Mouse (Mus musculus) limb, embryonic 14.5 days (tissue): ENCODE measurements around the gene Cdc26. TPM values are rescaled to one million over a fixed set of nuclear protein-coding genes. Genes with fewer than 3 reads are reported as not detected.

Experiments
- ATAC-seq: fragments of 200-750 bp; cut with Nextera tagmentation; 2 replicates; pipeline ENCODE4 v1.8.0; 2017; ENCODE audit warnings: low read depth, moderate number of reproducible peaks, moderate TSS enrichment; ENCODE audit not compliant: low FRiP score
- DNase-seq: peaks from one replicate; pipeline ENCODE4 v3.0.0-alpha.2; 2015; ENCODE audit warnings: low spot score
- H3K27ac ChIP-seq: fragments of 300-500 bp; sonication (generic); replicated peaks from 2 replicates; pipeline ENCODE4 v1.5.1; 2014; ENCODE audit warnings: low read depth, mild to moderate bottlenecking, low read length, moderate library complexity, mixed read lengths
- H3K27me3 ChIP-seq: fragments of 300-500 bp; sonication (generic); 2 replicates; pipeline ENCODE4 v1.6.1; 2014; ENCODE audit warnings: low read length, mixed read lengths; ENCODE audit not compliant: control insufficient read depth, insufficient read depth
- H3K36me3 ChIP-seq: fragments of 300-500 bp; sonication (generic); 2 replicates; pipeline ENCODE4 v1.6.1; 2014; ENCODE audit warnings: mild to moderate bottlenecking, low read length, moderate library complexity, mixed read lengths; ENCODE audit not compliant: control insufficient read depth, insufficient read depth
- H3K4me1 ChIP-seq: fragments of 300-500 bp; sonication (generic); 2 replicates; pipeline ENCODE4 v1.6.1; 2014; ENCODE audit warnings: antibody characterized with exemption, low read length, mixed read lengths; ENCODE audit not compliant: control insufficient read depth, insufficient read depth
- H3K4me2 ChIP-seq: fragments of 300-500 bp; sonication (generic); replicated peaks from 2 replicates; pipeline ENCODE4 v1.6.1; 2014; ENCODE audit warnings: low read depth, mild to moderate bottlenecking, low read length, moderate library complexity; ENCODE audit not compliant: severe bottlenecking
- H3K4me3 ChIP-seq: fragments of 300-500 bp; sonication (generic); replicated peaks from 2 replicates; pipeline ENCODE4 v1.5.1; 2014; ENCODE audit warnings: low read length
- H3K9ac ChIP-seq: fragments of 300-500 bp; sonication (generic); 2 replicates; pipeline ENCODE4 v1.6.1; 2014; ENCODE audit warnings: mild to moderate bottlenecking, low read depth, low read length, moderate library complexity; ENCODE audit not compliant: severe bottlenecking
- H3K9me3 ChIP-seq: fragments of 300-500 bp; sonication (generic); 2 replicates; pipeline ENCODE4 v1.6.1; 2016; ENCODE audit warnings: low read length; ENCODE audit not compliant: control insufficient read depth
- POLR2A ChIP-seq: fragments of 200-500 bp; IDR thresholded peaks from 2 replicates; pipeline ENCODE4 v1.8.0; 2012; ENCODE audit warnings: inconsistent platforms, mild to moderate bottlenecking, moderate library complexity, borderline replicate concordance; ENCODE audit not compliant: insufficient read depth, insufficient read length; ENCODE audit errors: extremely low read depth
- WGBS: fragments of 180-500 bp; shearing (Covaris S2); extraction: QIAGEN DNeasy Blood & Tissue Kit; methylation state at CpG from one replicate; pipeline ENCODE4 v1.1.7; 2014; 5-methylcytosine and 5-hydroxymethylcytosine counted together
- polyA plus RNA-seq, 2 experiments: library from polyadenylated mRNA; depleted of rRNA in 1 of 2; stranded (reverse) in 1 of 2; unstranded in 1 of 2; fragments of >200 nt; fragmentation: Nextera tagmentation in 1 of 2; extraction: Ambion mirVana in 1 of 2; gene quantifications; 2 replicates each; pipeline versions ENCODE4 v1.2.1 to v1.2.3; 2012 to 2014

Gene Cdc26
- polyA plus RNA-seq, 2 experiments, result 146 to 190 TPM

DNA sequence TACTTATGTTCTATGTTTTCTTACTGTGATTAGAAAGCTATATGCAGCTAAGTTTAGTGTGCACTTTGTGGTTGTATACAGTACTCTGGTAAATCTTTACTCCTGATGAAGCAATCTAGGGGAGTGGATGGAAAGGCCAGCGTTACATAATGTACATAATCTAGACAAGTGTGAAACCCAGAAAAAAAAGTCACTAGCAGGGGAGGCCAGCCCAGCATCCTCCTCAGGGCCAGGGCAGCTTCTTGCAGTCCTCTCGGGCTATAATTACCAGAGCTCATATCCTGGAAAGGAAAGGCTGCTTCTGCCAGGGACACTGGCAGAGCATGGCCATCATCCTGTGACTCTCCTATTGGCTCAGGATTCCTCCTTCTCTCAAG lies 60.1 kb downstream of the Cdc26 start:
- no peaks in the 10 kb centered on the region for H3K4me1 ChIP-seq
- ATAC-seq (no peak), DNase-seq (no peak)
- peaks cover 46% of the 10 kb centered on the region for H3K36me3 ChIP-seq
- no peak overlapping the region for H3K4me3 ChIP-seq
- 72% methylated on average over 2 of the region's 2 CpGs for WGBS
- H3K9me3 ChIP-seq, result no peaks in the 10 kb centered on the region
- no peak for TF ChIP-seq POLR2A
- no peak overlapping the region for H3K4me2 ChIP-seq
- no peak overlapping the region for H3K27ac ChIP-seq
- no peaks in the 10 kb centered on the region for H3K27me3 ChIP-seq
- no peak overlapping the region for H3K9ac ChIP-seq

DNA sequence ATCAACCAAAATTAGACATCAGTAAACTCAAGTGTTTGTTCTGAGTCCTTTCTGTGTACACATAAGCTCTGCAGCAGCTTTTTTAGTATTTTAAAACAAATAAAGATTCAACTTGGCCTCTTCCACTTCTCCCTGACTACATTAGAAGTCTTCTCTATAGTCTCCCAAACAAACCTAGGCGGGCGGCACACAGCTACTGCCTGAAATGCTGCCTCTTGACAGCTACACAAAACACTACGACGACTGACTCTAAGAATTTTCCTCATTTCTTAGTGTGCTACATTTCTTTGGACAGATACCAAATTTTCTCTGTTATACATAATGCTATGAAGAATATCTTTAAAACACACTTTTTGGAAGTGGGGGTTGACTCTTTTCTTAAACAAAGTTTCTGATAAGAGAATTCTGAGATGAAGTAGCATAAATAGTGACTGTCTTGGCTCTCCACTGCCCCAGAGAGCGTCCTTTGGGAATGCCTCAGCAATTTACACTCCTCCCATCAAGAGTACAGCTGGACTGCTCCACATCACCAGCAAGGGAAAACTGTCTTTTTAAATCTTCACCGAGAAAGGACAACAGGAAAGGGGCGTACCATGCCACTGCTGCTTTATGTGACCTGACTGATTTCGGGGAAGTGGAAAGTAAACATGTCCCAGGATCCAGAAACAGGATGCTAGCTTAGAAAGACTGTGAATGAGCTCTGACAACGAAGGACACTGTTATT lies 60.7 kb downstream of the Cdc26 start:
- no peak overlapping the region for H3K27ac ChIP-seq
- H3K4me3 ChIP-seq, result no peak overlapping the region
- no peak overlapping the region for H3K9ac ChIP-seq
- no peaks in the 10 kb centered on the region for H3K9me3 ChIP-seq
- H3K4me2 ChIP-seq, result no peak overlapping the region
- H3K4me1 ChIP-seq, result no peaks in the 10 kb centered on the region
- TF ChIP-seq POLR2A, result no peak
- WGBS, result 83% methylated on average over 9 of the region's 9 CpGs
- H3K36me3 ChIP-seq, result peaks cover 46% of the 10 kb centered on the region
- H3K27me3 ChIP-seq, result no peaks in the 10 kb centered on the region
- DNase-seq (no peak), ATAC-seq (no peak)

DNA sequence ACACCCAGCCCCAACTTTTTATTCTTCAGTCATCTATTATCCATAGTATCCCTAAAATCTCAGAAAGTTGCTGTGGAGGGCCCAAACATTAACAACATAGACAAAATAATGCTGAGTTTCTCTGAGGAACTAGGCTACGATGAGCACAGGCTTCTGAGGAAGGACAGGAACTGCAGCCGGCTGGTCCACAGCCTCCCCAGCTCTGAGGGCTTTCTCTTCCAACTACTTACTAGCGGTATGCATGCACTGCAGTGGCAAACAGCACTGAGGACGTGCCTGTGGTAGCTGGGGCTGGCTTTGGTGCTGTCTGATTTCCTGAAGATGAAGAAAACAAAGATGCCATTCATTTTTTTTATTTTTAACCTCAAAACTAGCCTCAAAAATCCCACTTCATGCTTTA lies 62.6 kb downstream of the Cdc26 start:
- no peak for DNase-seq
- TF ChIP-seq POLR2A, result no peak
- WGBS, result 86% methylated on average over 4 of the region's 4 CpGs
- ATAC-seq, result no peak
- Histone ChIP-seq H3K27me3 (no peaks in the 10 kb centered on the region), H3K9ac (no peak overlapping the region), H3K36me3 (peaks cover 40% of the 10 kb centered on the region), H3K4me2 (no peak overlapping the region), H3K9me3 (no peaks in the 10 kb centered on the region), H3K4me3 (no peak overlapping the region), H3K4me1 (no peaks in the 10 kb centered on the region), H3K27ac (no peak overlapping the region)

GRCm38 (mm10) chr4:62344000-62344399 lies 64.4 kb downstream of the Cdc26 start:
- Histone ChIP-seq H3K9ac (no peak overlapping the region), H3K27me3 (no peaks in the 10 kb centered on the region), H3K27ac (no peak overlapping the region), H3K4me1 (no peaks in the 10 kb centered on the region), H3K36me3 (peaks cover 44% of the 10 kb centered on the region), H3K4me2 (no peak overlapping the region), H3K9me3 (no peaks in the 10 kb centered on the region), H3K4me3 (no peak overlapping the region)
- DNase-seq (no peak), ATAC-seq (no peak)
- no peak for TF ChIP-seq POLR2A
- WGBS, result 94% methylated on average over 1 of the region's 1 CpGs

- H3K9me3 ChIP-seq, result no peaks in the 10 kb centered on the region
- DNase-seq (no peak), ATAC-seq (no peak)
- WGBS, result 86% methylated on average over 5 of the region's 5 CpGs
- H3K4me2 ChIP-seq, result no peak overlapping the region
- peaks cover 57% of the 10 kb centered on the region for H3K36me3 ChIP-seq
- TF ChIP-seq POLR2A, result no peak
- H3K27me3 ChIP-seq, result no peaks in the 10 kb centered on the region
- H3K9ac ChIP-seq, result no peak overlapping the region
- H3K27ac ChIP-seq, result no peak overlapping the region
- H3K4me3 ChIP-seq, result no peak overlapping the region
- no peaks in the 10 kb centered on the region for H3K4me1 ChIP-seq
Observed at GRCm38 (mm10) chr4:62338536-62338935, 69.9 kb downstream of the Cdc26 start.

Other genes with a start within 250 kb of the Cdc26 start
- gene Zfp37, start 177.6 kb downstream of the Cdc26 start, polyA plus RNA-seq (2012; rRNA removed), result 6.2 and 7.2 TPM in 2 replicates
- gene Zfp37, start 177.6 kb downstream of the Cdc26 start, polyA plus RNA-seq (2014; fragmentation: Nextera tagmentation; extraction: Ambion mirVana), result 9.5 and 12.0 TPM in 2 replicates
- 14.4 and 15.8 TPM in 2 replicates for gene Slc31a2, start 146.1 kb downstream of the Cdc26 start, polyA plus RNA-seq (2012; rRNA removed)
- 15.2 and 15.6 TPM in 2 replicates for gene Slc31a2, start 146.1 kb downstream of the Cdc26 start, polyA plus RNA-seq (2014; fragmentation: Nextera tagmentation; extraction: Ambion mirVana)
- 24.1 and 25.7 TPM in 2 replicates for gene Fkbp15, start 48.1 kb downstream of the Cdc26 start, polyA plus RNA-seq (2012; rRNA removed)
- gene Fkbp15, start 48.1 kb downstream of the Cdc26 start, polyA plus RNA-seq (2014; fragmentation: Nextera tagmentation; extraction: Ambion mirVana), result 29.3 and 29.6 TPM in 2 replicates
- gene Slc31a1, start 47.9 kb downstream of the Cdc26 start, polyA plus RNA-seq (2012; rRNA removed), result 33.1 and 33.3 TPM in 2 replicates
- gene Slc31a1, start 47.9 kb downstream of the Cdc26 start, polyA plus RNA-seq (2014; fragmentation: Nextera tagmentation; extraction: Ambion mirVana), result 45.0 and 46.0 TPM in 2 replicates
- gene Prpf4, start 155 bp upstream of the Cdc26 start, polyA plus RNA-seq (2012; rRNA removed), result 27.4 and 28.9 TPM in 2 replicates
- gene Prpf4, start 155 bp upstream of the Cdc26 start, polyA plus RNA-seq (2014; fragmentation: Nextera tagmentation; extraction: Ambion mirVana), result 20.8 and 22.4 TPM in 2 replicates
- gene Rnf183, start 26.6 kb upstream of the Cdc26 start, polyA plus RNA-seq (2012; rRNA removed), result 0.14 and 0.46 TPM in 2 replicates
- gene Rnf183, start 26.6 kb upstream of the Cdc26 start, polyA plus RNA-seq (2014; fragmentation: Nextera tagmentation; extraction: Ambion mirVana), result not detected in 2 replicates
- 3.9 and 4.1 TPM in 2 replicates for gene Wdr31, start 62.3 kb upstream of the Cdc26 start, polyA plus RNA-seq (2012; rRNA removed)
- 4.6 TPM in 2 replicates for gene Wdr31, start 62.3 kb upstream of the Cdc26 start, polyA plus RNA-seq (2014; fragmentation: Nextera tagmentation; extraction: Ambion mirVana)
- 7.2 and 7.4 TPM in 2 replicates for gene Bspry, start 71.4 kb upstream of the Cdc26 start, polyA plus RNA-seq (2012; rRNA removed)
- gene Bspry, start 71.4 kb upstream of the Cdc26 start, polyA plus RNA-seq (2014; fragmentation: Nextera tagmentation; extraction: Ambion mirVana), result 11.7 and 13.3 TPM in 2 replicates
- gene Hdhd3, start 94.8 kb upstream of the Cdc26 start, polyA plus RNA-seq (2012; rRNA removed), result 7.6 and 9.0 TPM in 2 replicates
- 12.6 and 15.0 TPM in 2 replicates for gene Hdhd3, start 94.8 kb upstream of the Cdc26 start, polyA plus RNA-seq (2014; fragmentation: Nextera tagmentation; extraction: Ambion mirVana)
- gene Alad, start 111.3 kb upstream of the Cdc26 start, polyA plus RNA-seq (2012; rRNA removed), result 57.3 and 66.7 TPM in 2 replicates
- 90.2 and 97.8 TPM in 2 replicates for gene Alad, start 111.3 kb upstream of the Cdc26 start, polyA plus RNA-seq (2014; fragmentation: Nextera tagmentation; extraction: Ambion mirVana)
- 39.8 and 51.4 TPM in 2 replicates for gene Pole3, start 116.4 kb upstream of the Cdc26 start, polyA plus RNA-seq (2012; rRNA removed)
- gene Pole3, start 116.4 kb upstream of the Cdc26 start, polyA plus RNA-seq (2014; fragmentation: Nextera tagmentation; extraction: Ambion mirVana), result 77.9 and 80.2 TPM in 2 replicates
- gene 4933430I17Rik, start 116.7 kb upstream of the Cdc26 start, polyA plus RNA-seq (2012; rRNA removed), result 0.35 and 0.51 TPM in 2 replicates
- gene 4933430I17Rik, start 116.7 kb upstream of the Cdc26 start, polyA plus RNA-seq (2014; fragmentation: Nextera tagmentation; extraction: Ambion mirVana), result 0.14 and 0.54 TPM in 2 replicates
- 67.6 and 68.2 TPM in 2 replicates for gene Rgs3, start 151.2 kb upstream of the Cdc26 start, polyA plus RNA-seq (2012; rRNA removed)
- gene Rgs3, start 151.2 kb upstream of the Cdc26 start, polyA plus RNA-seq (2014; fragmentation: Nextera tagmentation; extraction: Ambion mirVana), result 37.6 and 40.2 TPM in 2 replicates